Mouse (Mus musculus): ENCODE measurements around the gene Slc27a5.

Gene Slc27a5

DNA sequence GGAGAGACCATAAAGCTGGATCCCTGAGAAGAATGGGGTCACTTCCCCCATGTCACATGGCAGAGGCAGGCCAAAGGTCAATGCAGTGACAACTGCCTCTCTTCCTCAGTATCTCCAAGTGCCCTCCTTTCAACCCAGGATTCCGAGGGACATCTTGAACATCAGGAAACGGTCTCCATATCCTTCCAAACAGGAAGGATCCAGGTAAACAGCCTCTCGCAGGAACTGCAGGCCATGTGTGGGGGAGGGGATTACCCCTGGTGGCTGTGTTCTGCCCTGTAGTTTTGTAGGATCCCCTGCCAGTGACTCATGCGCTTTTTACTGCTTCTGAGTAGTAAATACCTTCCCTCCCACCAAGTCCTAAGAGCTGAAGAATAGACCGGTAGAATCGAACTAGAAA lies 18.2 kb downstream of the Slc27a5 start:
- TF ChIP-seq GATA4 (IDR thresholded peaks at IDR 0.05; ENCODE audit: insufficient replicate concordance, low read length) = no peak

DNA sequence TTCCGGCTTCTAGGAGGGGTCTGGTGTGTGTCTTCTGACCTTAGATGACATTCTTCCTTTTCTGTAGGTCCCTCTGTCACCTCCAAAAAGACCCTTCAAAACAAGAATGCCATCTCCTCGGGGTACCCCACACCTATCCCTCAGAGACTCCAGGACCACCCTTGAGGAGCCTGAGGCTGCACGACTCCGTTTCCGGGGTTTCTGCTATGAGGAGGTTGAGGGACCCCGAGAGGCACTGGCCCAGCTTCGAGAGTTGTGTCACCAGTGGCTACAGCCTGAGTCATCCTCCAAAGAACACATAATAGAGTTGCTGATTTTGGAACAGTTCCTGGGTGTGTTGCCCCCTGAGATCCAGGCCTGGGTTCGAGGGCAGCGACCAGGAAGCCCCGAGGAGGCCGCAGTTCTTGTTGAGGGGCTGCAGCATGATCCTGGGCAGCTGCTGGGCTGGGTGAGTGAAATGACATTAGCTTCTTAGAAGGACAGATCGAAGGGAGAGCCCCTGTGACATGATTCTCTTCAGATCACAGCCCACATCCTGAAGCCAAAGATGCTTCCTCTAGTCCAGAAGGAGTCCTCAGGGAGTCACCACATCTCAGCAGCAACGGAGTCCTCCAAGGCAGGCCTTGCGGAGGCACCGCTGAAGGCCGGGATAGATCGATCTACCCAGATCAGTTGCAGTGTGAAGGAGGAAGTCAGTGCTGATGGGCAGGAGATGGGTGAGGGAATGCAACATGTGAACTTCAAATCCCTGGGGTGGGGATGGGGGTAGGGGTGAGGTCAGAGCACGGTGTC lies 18.9 kb downstream of the Slc27a5 start:
- TF ChIP-seq GATA4 (IDR thresholded peaks at IDR 0.05; ENCODE audit: insufficient replicate concordance, low read length) = no peak

DNA sequence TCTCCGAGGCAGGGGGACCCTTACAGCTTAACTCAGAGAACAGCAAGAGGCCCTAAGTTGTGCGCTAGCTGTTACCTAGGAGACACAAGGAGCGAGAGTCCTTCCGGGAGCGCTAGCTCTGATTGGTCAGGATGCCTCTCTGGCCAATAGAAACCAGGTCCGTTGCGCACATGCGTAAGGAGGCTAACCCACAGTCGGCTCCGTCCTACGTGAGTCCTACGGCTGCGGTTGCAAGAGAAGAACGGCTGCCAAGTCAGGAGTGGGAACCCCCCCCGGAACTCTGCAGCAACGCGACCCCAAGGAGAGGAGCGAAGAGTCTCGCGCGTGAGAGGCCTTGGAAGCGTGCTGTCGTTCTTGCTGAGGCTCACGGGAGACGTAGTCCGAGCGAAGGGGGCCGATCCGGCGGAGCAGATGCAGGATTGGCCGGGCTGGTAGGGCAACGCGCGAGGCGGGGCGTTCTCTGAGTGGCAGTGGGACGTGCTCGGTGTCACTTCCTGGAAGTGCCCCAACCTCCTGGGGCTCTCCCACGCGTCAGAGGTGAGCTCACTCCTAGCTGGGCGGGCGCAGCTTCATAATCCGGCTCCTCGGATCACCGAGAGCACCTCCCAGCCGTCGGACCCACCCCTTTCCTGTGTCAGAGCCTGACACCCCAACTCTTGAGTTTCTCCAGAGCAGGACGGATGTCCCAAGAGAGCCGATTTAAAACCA lies 20.2 kb downstream of the Slc27a5 start, which contains the start of gene Zfp446:
Gene Zfp446 (plus strand): TSS at position 167 of the 708 bp plus-strand sequence.
- TF ChIP-seq GATA4 (IDR thresholded peaks at IDR 0.05; ENCODE audit: insufficient replicate concordance, low read length) = peak; percentile 5; the same call in 1 of the 2 replicates

DNA sequence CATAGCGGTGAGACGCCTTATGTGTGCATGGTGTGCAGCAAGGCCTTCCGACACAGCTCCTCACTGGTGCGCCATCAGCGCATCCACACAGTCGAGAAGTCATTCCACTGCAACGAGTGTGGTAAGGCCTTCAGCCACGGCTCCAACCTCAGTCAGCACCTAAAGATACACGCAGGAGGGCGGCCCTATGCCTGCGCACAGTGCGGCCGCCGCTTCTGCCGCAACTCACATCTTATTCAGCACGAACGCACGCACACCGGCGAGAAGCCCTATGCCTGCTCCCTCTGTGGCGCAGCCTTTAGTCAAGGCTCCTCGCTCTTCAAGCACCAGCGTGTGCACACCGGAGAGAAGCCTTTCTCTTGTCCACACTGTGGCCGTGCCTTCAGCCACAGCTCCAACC lies 27.1 kb downstream of the Slc27a5 start:
- TF ChIP-seq GATA4 (IDR thresholded peaks at IDR 0.05; ENCODE audit: insufficient replicate concordance, low read length) = no peak

DNA sequence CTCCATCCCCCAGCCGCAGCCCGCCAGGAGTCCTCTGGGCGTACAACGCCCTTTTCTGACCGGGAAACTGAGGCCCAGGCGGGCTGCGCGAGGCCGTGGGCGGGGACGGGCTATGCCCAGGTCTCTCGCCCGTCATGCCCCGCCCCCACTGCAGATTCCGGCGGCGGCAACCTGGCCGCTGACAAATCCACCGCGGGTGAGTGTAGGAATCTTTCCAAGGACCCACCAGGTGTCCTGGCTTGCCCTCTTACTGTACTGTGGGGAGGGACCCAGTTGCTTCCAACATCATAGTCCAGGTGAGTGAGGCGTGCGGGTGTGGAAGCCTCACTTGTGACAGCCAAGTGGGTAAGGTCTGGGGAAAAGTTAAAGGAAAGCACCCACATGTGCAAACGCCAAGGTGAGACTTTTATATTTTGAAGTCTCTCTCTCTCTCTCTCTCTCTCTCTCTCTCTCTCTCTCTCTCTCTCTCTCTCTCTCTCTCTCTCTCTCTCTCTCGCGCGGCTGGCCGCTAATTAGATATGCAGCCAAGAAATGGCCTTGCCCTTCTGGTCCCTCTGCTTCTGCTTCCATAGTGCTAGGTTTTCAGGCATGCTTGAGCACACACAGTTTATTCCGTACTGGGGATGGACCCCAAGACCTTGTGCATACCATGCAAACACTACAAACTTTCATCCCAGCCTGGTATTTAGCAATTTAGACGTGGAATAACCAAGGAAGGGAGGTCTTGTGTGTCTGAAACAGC lies 31.7 kb downstream of the Slc27a5 start:
- no peak for TF ChIP-seq GATA4 (IDR thresholded peaks at IDR 0.05; ENCODE audit: insufficient replicate concordance, low read length)

DNA sequence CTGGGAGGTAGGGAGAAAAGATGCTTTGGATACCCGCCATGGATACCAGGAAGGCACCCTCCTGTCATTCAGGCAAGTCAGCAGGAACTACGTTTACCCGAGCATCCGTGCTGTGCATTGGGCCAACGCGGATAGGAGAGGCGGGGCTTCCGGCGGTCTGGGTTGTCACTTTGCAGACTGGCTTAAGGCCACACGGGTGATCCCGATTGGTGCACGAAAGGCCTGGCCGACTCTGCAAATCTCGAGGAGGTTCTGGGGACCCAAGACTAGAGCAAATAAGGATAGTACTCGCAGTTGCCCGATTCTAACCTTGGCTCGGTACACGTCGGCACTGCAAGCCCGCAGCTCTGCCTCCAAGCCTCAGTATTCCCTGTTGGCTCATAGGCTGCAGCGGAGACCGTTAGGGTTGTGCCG lies 32.3 kb downstream of the Slc27a5 start, which contains the start of gene Zfp324:
Gene Zfp324 (plus strand): TSS at position 161 of the 414 bp plus-strand sequence.
- 0 out of 2 replicates have a peak, but pooled peaks have one; percentile 19 for TF ChIP-seq GATA4 (IDR thresholded peaks at IDR 0.05; ENCODE audit: insufficient replicate concordance, low read length)

DNA sequence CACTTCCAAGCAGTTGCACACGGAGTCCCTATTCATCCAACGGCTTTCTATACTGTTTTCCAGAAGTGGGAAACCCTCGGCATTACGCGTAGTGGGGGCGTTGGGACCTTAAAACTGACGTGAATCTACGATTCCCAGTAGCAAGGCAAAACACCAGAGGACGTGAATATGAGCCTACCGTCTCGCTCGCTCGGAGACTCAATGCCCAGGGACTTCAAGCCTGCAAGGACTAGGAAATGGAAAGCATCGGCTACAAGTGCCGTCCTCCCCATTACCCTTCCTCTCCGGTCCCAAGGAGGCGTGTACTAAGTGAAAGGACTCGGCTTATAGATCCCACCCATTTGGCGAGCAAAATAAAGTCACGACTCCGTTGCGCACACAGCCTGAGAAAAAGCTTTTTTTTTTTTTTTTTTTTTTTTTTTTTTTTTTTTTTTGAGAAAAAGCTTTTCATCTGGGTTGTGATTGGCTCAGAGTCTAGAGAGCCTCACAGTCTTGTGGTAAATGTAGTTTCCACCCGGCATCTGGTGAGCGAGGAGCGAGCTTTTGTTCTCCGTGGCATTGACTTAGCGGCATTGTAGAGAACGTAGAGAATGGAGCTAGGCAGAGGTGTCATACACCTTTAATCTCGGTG lies 36.4 kb downstream of the Slc27a5 start:
- no peak for TF ChIP-seq GATA4 (IDR thresholded peaks at IDR 0.05; ENCODE audit: insufficient replicate concordance, low read length)

DNA sequence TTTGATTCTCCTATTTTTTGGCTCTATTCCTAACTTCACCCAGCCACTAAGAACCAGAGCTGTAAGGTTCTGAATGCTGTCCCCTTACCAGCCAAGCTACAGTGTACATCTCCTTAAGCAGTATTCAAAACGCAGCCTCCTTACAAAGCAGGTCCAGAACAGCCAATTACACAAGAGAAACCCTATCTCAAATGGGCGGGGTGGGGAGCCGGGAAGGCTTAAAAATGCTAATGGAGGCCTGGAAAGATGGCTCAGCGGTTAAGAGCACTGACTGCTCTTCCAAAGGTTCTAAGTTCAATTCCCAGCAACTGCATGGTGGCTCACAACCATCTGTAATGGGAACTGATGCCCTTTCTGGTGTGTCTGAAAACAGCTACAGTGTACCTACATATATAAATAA lies 38.3 kb downstream of the Slc27a5 start:
- TF ChIP-seq GATA4 (IDR thresholded peaks at IDR 0.05; ENCODE audit: insufficient replicate concordance, low read length) = no peak

DNA sequence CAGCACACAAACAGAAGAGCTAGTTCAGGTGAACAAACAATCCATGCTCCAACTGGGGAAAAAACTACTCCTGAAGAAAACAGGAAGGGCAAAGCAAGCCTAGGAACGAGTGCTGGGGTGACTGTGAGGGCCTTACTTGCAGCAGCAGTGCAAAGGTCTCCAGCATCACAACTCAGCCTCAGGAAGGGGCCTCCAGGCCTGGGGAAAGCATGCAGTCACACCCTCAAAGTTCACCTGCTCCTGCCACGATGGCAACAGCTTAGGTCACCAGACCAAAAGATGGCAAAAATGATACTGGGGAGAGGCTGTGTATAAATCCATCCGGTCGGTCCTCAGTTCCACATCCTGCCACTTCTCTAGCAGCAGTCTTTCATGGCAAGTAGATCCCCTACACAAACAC lies 39.0 kb downstream of the Slc27a5 start:
- TF ChIP-seq GATA4 (IDR thresholded peaks at IDR 0.05; ENCODE audit: insufficient replicate concordance, low read length) = no peak

DNA sequence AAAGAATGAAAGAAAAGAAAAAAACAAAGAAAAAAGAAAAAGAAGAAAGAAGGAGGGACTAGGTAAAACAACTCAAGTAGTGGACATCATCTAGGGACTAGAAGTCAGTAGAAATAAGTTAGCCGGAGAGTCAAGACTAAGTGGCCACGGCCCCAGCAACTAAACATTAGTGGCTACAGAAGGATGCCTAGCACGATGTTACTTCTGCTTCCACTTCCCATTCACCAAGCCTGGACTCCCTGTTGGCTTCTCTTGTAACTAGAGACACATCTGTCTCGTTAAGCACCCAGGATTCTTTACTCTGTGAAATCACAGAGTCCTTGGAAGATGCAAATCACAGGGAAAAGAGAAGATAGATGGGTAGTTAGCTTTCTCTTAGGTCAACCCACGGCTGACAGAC lies 40.5 kb downstream of the Slc27a5 start:
- TF ChIP-seq GATA4 (IDR thresholded peaks at IDR 0.05; ENCODE audit: insufficient replicate concordance, low read length) = no peak

DNA sequence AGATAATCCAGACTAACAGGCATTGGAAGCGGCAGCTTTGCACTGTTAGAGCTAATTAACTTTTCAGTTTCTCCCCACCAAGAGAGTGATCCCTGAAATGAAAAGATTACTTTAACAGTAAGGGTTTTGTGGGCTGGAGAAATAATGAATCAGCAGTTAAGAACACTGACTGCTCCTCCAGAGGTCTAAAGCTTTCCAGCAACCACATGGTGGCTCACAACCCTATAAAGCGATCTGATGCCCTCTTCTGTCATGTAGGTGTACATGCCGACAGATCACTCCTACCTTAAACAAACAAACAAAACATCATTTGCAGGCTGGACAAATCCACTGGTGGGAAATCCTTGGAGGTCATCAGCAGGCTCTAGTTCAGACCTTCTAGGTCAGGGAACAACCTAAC lies 43.1 kb downstream of the Slc27a5 start:
- no peak for TF ChIP-seq GATA4 (IDR thresholded peaks at IDR 0.05; ENCODE audit: insufficient replicate concordance, low read length)

DNA sequence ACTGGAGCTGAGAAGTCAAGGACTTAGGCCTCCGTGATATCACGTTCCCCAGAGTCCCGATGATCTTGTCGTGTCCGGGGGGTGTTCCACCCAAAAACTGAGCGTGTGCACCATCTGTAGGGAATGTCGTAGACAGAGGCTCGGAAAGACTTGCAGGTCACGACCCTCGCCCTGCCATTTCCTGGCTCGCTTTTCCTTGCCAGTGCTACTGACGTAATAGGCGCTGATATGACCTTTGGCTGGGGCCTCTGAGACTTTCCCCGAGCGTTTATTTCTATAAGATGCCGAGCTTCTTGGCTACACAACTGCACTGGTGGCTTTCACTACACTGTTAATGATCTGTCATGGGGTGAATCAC lies 48.1 kb downstream of the Slc27a5 start:
- no peak for TF ChIP-seq GATA4 (IDR thresholded peaks at IDR 0.05; ENCODE audit: insufficient replicate concordance, low read length)

DNA sequence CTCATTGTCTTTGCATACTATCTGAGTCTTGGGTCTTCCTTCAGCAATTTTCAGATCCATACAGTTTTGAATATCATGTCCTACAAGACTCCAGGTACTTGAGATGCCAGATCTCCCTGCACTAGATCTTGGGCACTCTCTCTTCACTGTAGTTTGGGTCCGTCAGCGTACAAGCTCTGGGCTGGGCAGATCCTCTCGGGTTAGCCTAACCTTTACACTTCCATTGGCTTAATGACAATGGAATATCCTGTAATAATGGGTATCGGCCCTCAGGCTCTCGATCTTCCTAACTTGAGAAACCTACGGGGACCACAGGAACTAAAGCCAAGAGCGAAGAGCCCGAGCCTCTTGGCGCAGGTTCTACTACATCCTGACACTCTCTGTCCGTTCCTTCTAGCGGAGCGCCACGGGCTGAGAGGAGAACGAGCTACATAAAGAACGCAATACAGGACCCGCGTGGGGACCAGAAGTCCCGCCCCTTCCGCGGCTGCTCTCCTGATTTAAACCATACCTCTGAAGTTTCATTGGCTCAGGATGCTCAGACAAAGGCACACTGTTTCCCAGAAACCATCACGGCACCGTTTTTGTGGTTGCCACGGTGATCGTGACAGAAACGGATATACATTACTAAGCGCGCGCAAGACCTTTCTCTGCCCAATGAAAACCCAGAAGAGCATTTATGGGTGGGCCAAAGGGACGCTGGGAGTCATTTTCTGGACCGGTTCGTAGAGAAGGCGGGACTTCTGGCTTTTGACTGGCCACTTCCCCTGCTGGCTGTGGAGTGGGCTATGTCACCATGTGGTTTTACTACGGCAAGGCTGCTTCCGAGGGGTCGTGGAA lies 48.7 kb downstream of the Slc27a5 start:
- no peak for TF ChIP-seq GATA4 (IDR thresholded peaks at IDR 0.05; ENCODE audit: insufficient replicate concordance, low read length)

DNA sequence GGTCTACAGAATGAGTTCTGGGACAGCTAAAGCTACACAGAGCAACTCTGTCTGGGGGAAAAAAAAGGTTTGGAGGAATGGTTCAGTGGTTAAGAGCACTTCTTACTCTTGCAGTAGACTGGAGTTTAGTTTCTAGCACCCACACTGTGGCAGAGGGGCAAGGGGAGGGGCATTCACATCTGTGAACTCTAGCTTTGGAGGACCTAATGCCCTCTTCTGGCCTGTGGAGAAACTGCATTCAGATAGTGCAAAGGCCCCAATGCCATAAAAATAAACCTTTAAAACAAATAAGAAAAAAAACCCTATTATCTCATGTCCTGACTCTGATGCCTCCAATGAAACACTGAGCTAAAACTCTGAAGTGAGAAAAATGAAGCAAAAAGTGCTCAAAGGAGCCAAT lies 54.5 kb downstream of the Slc27a5 start:
- no peak for TF ChIP-seq GATA4 (IDR thresholded peaks at IDR 0.05; ENCODE audit: insufficient replicate concordance, low read length)

Data from liver, adult (tissue).